Mouse (Mus musculus) lung, postnatal 0 days (tissue): ENCODE measurements around the gene Stk11ip. TPM values are rescaled to one million over a fixed set of nuclear protein-coding genes. Genes with fewer than 3 reads are reported as not detected.

ENCODE experiments used
- ATAC-seq: fragments of 200-750 bp; cut with Nextera tagmentation; 2 replicates; pipeline ENCODE4 v1.8.0; 2017; ENCODE audit warnings: moderate library complexity
- DNase-seq: peaks from one replicate; pipeline ENCODE4 v3.0.0-alpha.2; 2016; ENCODE audit warnings: low spot score
- H3K27ac ChIP-seq: fragments of 300-500 bp; sonication (generic); 2 replicates; pipeline ENCODE4 v1.5.1; 2014; ENCODE audit warnings: antibody characterized with exemption, mild to moderate bottlenecking, low read length, mixed read lengths
- H3K27me3 ChIP-seq: fragments of 300-500 bp; sonication (generic); replicated peaks from 2 replicates; pipeline ENCODE4 v1.6.1; 2014; ENCODE audit warnings: low read length, mixed read lengths; ENCODE audit not compliant: insufficient read depth
- H3K36me3 ChIP-seq: fragments of 300-500 bp; sonication (generic); 2 replicates; pipeline ENCODE4 v1.6.1; 2014; ENCODE audit warnings: low read length, mixed read lengths; ENCODE audit not compliant: insufficient read depth
- H3K4me1 ChIP-seq: fragments of 300-500 bp; sonication (generic); 2 replicates; pipeline ENCODE4 v1.6.1; 2014; ENCODE audit warnings: antibody characterized with exemption, low read depth, low read length, mixed read lengths; ENCODE audit not compliant: insufficient read depth
- H3K4me2 ChIP-seq: fragments of 300-500 bp; sonication (generic); replicated peaks from 2 replicates; pipeline ENCODE4 v1.6.1; 2014; ENCODE audit warnings: low read depth, mild to moderate bottlenecking, low read length, moderate library complexity, mixed read lengths
- H3K4me3 ChIP-seq: fragments of 300-500 bp; sonication (generic); 2 replicates; pipeline ENCODE4 v1.5.1; 2014; ENCODE audit warnings: low read depth, low read length
- H3K9ac ChIP-seq: fragments of 300-500 bp; sonication (generic); replicated peaks from 2 replicates; pipeline ENCODE4 v1.6.1; 2014; ENCODE audit warnings: low read depth, mild to moderate bottlenecking
- H3K9me3 ChIP-seq: fragments of 300-500 bp; sonication (generic); 2 replicates; pipeline ENCODE4 v1.6.1; 2016; ENCODE audit warnings: low read length, mixed read lengths
- CTCF ChIP-seq: IDR thresholded peaks from 2 replicates; pipeline ENCODE4 v1.5.1; 2016; ENCODE audit warnings: antibody characterized with exemption, mild to moderate bottlenecking
- EP300 ChIP-seq: IDR thresholded peaks from 2 replicates; pipeline ENCODE4 v1.6.1; 2016; ENCODE audit warnings: antibody characterized with exemption, mild to moderate bottlenecking, control low read depth
- WGBS: fragments of 180-500 bp; shearing (Covaris S2); extraction: QIAGEN DNeasy Blood & Tissue Kit; methylation state at CpG from one replicate; pipeline ENCODE4 v1.1.7; 2014; 5-methylcytosine and 5-hydroxymethylcytosine counted together
- polyA plus RNA-seq: library from polyadenylated mRNA; unstranded; fragments of >200 nt; fragmentation: Nextera tagmentation; extraction: Ambion mirVana; gene quantifications from 2 replicates; pipeline ENCODE4 v1.2.1, GENCODE M21; 2015

The Stk11ip gene
- polyA plus RNA-seq, 1 experiment from 2014 or later: 13.2 TPM

DNA sequence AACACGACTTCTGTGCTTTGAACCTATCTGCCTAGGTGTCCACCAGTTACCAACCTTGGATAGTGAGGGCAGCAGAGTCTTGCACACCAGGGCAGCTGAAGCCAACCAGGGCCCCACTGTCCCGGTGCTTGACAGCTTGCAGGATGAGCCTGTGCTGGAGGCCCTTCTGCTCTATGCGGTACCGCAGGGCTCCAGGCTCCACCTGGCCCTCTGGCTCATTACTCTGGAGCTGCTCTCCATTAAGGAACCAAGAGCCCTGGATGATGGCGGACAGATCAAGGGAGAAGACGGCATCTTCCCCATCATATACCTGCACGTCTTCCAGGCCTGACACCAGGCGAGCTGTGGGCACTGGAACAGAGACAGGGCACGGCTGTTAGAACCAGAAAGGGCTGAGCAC lies 19.4 kb upstream of the Stk11ip start:
- Histone ChIP-seq H3K9me3 (no peaks in the 10 kb centered on the region), H3K27ac (no peak overlapping the region), H3K4me3 (no peak overlapping the region), H3K36me3 (peaks cover 21% of the 10 kb centered on the region; the same call in 1 of the 2 replicates), H3K27me3 (no peaks in the 10 kb centered on the region), H3K4me2 (no peak overlapping the region), H3K9ac (no peak overlapping the region), H3K4me1 (no peaks in the 10 kb centered on the region; the same call in none of the 2 replicates)
- DNase-seq (no peak), ATAC-seq (no peak)
- TF ChIP-seq CTCF (no peak), EP300 (no peak)
- 96% methylated on average over 9 of the region's 9 CpGs for WGBS

GRCm38 (mm10) chr1:75502945-75503650 lies 18.2 kb upstream of the Stk11ip start:
- Histone ChIP-seq H3K9ac (no peak overlapping the region), H3K27me3 (no peaks in the 10 kb centered on the region), H3K4me2 (no peak overlapping the region), H3K4me3 (no peak overlapping the region), H3K27ac (no peak overlapping the region), H3K9me3 (no peaks in the 10 kb centered on the region), H3K36me3 (peaks cover 21% of the 10 kb centered on the region; the same call in 1 of the 2 replicates), H3K4me1 (no peaks in the 10 kb centered on the region; the same call in none of the 2 replicates)
- DNase-seq (no peak), ATAC-seq (no peak)
- TF ChIP-seq CTCF (no peak), EP300 (no peak)
- 84% methylated on average over 22 of the region's 25 CpGs for WGBS

- ATAC-seq: no peak
- no peak overlapping the region for H3K4me3 ChIP-seq
- H3K4me1 ChIP-seq: no peaks in the 10 kb centered on the region; the same call in none of the 2 replicates
- H3K36me3 ChIP-seq: peaks cover 21% of the 10 kb centered on the region; the same call in 1 of the 2 replicates
- no peaks in the 10 kb centered on the region for H3K9me3 ChIP-seq
- H3K27me3 ChIP-seq: no peaks in the 10 kb centered on the region
- no peak for TF ChIP-seq CTCF
- TF ChIP-seq EP300: no peak
- WGBS: 81% methylated on average over 23 of the region's 23 CpGs
- H3K9ac ChIP-seq: no peak overlapping the region
- H3K4me2 ChIP-seq: peak overlapping the region; percentile 95; the same call in 1 of the 2 replicates
- DNase-seq: no peak
- no peak overlapping the region for H3K27ac ChIP-seq
Measured at GRCm38 (mm10) chr1:75503651-75503980, 17.7 kb upstream of the Stk11ip start.

- Histone ChIP-seq H3K9me3 (no peaks in the 10 kb centered on the region), H3K4me1 (no peaks in the 10 kb centered on the region; the same call in none of the 2 replicates), H3K9ac (0 out of 2 replicates have a peak overlapping the region, but pooled peaks have one; percentile 85), H3K4me3 (peak overlapping the region; percentile 78), H3K4me2 (peak overlapping the region; percentile 95), H3K27me3 (no peaks in the 10 kb centered on the region), H3K36me3 (peaks cover 21% of the 10 kb centered on the region; the same call in 1 of the 2 replicates), H3K27ac (no peak overlapping the region)
- DNase-seq: peak; percentile 80
- ATAC-seq: no peak; the same call in 1 of the 2 replicates
- TF ChIP-seq EP300: no peak
- TF ChIP-seq CTCF: no peak
- whole genome bisulfite sequencing: 40% methylated on average over 9 of the region's 9 CpGs
Measured at GRCm38 (mm10) chr1:75504256-75505045, 16.9 kb upstream of the Stk11ip start.

DNA sequence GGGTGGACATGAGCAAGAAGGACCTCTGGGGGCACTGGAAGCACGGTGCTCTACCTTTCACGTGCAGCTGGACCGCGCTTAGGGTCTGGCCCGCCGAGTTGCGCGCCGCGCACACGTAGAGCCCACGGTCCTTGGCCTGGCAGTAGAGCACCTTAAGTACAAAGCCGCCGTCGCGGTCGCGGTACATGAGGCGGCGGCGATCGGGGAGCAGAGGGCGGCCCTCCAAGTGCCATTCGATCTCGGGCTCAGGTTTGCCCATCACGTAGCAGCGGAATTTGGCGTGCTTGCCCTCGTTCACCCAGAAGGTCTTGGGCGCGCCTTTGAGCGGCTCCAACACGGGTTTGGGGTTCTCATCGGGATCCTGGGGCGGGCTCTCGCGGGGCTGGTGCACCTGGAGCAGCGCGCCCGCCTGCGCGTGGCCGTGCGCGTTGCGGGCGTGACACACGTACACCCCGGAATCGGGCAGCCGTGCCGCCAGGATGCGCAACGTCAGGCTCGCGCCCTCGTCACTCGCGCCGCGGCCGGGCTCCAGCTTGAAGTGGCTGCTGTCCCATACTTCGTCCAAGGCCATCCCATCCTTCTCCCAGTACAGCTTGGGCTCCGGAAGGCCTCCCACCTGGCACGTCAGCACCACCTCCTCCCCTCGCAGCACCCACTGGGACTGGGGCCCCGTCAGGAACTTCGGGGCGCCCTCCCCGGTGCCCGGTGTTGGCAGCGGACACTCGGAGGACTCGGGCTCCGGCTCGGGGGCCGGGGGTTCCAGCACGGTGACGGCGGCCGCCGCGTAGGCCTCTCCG lies 16.0 kb upstream of the Stk11ip start:
- H3K4me3 ChIP-seq: peak overlapping the region; percentile 78
- peak overlapping the region; percentile 85 for H3K9ac ChIP-seq
- no peak for TF ChIP-seq EP300
- TF ChIP-seq CTCF: peak; percentile 22
- no peaks in the 10 kb centered on the region for H3K9me3 ChIP-seq
- H3K4me2 ChIP-seq: peak overlapping the region; percentile 95
- ATAC-seq (peak; percentile 63), DNase-seq (peak; percentile 70)
- H3K36me3 ChIP-seq: peaks cover 12% of the 10 kb centered on the region; the same call in 1 of the 2 replicates
- H3K27me3 ChIP-seq: no peaks in the 10 kb centered on the region
- 3% methylated on average over 77 of the region's 84 CpGs for WGBS
- no peaks in the 10 kb centered on the region; the same call in none of the 2 replicates for H3K4me1 ChIP-seq
- peak overlapping the region; percentile 90 for H3K27ac ChIP-seq
